ENCODE assay signal across 9 mouse cellular contexts in the genomic region with DNA sequence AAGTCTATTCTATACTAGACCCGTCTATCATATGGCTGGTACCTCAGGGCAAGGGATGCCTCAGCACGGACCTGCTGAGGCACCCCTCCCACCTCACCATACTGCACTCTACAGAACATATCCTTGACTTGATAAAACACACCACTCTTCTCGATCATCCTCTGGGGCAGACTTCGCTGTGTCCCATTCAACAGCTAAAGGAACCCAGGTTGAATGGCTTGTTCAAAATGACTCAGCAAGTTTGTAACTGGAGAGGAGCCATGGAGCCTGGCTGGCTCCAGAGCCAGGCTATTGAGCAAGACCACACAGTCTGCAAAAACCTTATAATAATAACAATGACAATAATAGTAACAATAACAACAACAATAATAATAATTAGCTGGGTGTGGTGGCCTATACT. TPM values are rescaled to one million over a fixed set of nuclear protein-coding genes. Genes with fewer than 3 reads are reported as not detected.
DNase-seq lines count a peak whose midpoint lies in the region; ATAC-seq and TF ChIP-seq lines count a peak whose summit lies in the region.
"Had no signal": no experiment of that assay in that cellular context is flagged by ENCODE, and none has a peak within 500 bp of the region (broad histone marks: within the 10 kb centered on the region; RNA-seq: fewer than 3 reads in every experiment).

No protein-coding gene starts in this region.

- no peak for TF ChIP-seq POLR2A in bone marrow macrophage, adult 2 months (IDR thresholded peaks at IDR 0.05; ENCODE audit: borderline replicate concordance, low read depth, low read length)

- no peak for ATAC-seq in embryonic facial prominence, embryonic 15.5 days (ENCODE audit: insufficient number of reproducible peaks, low FRiP score, low TSS enrichment, low read depth)
- ATAC-seq in liver, embryonic 13.5 days (ENCODE audit: low read depth) = peak; percentile 44
- ATAC-seq in intestine, embryonic 15.5 days = no peak
- no peak for ATAC-seq in frontal cortex, adult (ENCODE audit: low TSS enrichment)

- peaks cover 52% of the 10 kb centered on the region for H3K4me1 ChIP-seq in embryonic facial prominence, embryonic 15.5 days
- peaks cover 44% of the 10 kb centered on the region for H3K4me1 ChIP-seq in embryonic facial prominence, embryonic 10.5 days
- peaks cover 88% of the 10 kb centered on the region for H3K4me1 ChIP-seq in bone marrow macrophage, adult 2 months (ENCODE audit: control insufficient read depth, insufficient read depth, low read length)
- peaks cover 89% of the 10 kb centered on the region for H3K4me1 ChIP-seq in liver, embryonic 13.5 days (replicated peaks)
- peaks cover 39% of the 10 kb centered on the region for H3K4me1 ChIP-seq in intestine, embryonic 15.5 days (replicated peaks)

- no peaks in the 10 kb centered on the region for H3K9me3 ChIP-seq in embryonic facial prominence, embryonic 15.5 days (replicated peaks)
- H3K9me3 ChIP-seq in embryonic facial prominence, embryonic 10.5 days = no peaks in the 10 kb centered on the region
- no peaks in the 10 kb centered on the region for H3K9me3 ChIP-seq in liver, embryonic 13.5 days (replicated peaks)
- no peaks in the 10 kb centered on the region for H3K9me3 ChIP-seq in intestine, embryonic 15.5 days
- H3K9me3 ChIP-seq: forebrain, embryonic 10.5 days had no signal

- H3K27ac ChIP-seq in embryonic facial prominence, embryonic 15.5 days (replicated peaks) = peak overlapping the region; percentile 24; the same call in 1 of the 2 replicates
- H3K27ac ChIP-seq in embryonic facial prominence, embryonic 10.5 days (replicated peaks) = no peak overlapping the region
- H3K27ac ChIP-seq in bone marrow macrophage, adult 2 months (ENCODE audit: insufficient read depth, low read depth, low read length) = peak overlapping the region; percentile 88
- no peak overlapping the region for H3K27ac ChIP-seq in liver, embryonic 13.5 days
- H3K27ac ChIP-seq in intestine, embryonic 15.5 days = no peak overlapping the region

- no peak overlapping the region for H3K4me2 ChIP-seq in embryonic facial prominence, embryonic 15.5 days (replicated peaks)
- H3K4me2 ChIP-seq in liver, embryonic 13.5 days = no peak overlapping the region
- no peak overlapping the region for H3K4me2 ChIP-seq in intestine, embryonic 15.5 days (replicated peaks)

- no peak overlapping the region for H3K9ac ChIP-seq in embryonic facial prominence, embryonic 15.5 days
- no peak overlapping the region for H3K9ac ChIP-seq in liver, embryonic 13.5 days
- no peak overlapping the region for H3K9ac ChIP-seq in intestine, embryonic 15.5 days

- H3K36me3 ChIP-seq in embryonic facial prominence, embryonic 15.5 days = no peaks in the 10 kb centered on the region
- H3K36me3 ChIP-seq in embryonic facial prominence, embryonic 10.5 days (replicated peaks) = 0 out of 2 replicates have a peak, but pooled peaks cover 3% of the 10 kb centered on the region
- no peaks in the 10 kb centered on the region; the same call in 1 of the 2 replicates for H3K36me3 ChIP-seq in liver, embryonic 13.5 days
- no peaks in the 10 kb centered on the region for H3K36me3 ChIP-seq in intestine, embryonic 15.5 days
- H3K36me3 ChIP-seq: forebrain, embryonic 10.5 days had no signal

- no peak for TF ChIP-seq CTCF in bone marrow macrophage, adult 2 months (IDR thresholded peaks at IDR 0.05; ENCODE audit: low read depth, low read length)

- WGBS in embryonic facial prominence, embryonic 15.5 days = 61% methylated on average over 4 of the region's 4 CpGs
- WGBS in embryonic facial prominence, embryonic 10.5 days = 75% methylated on average over 4 of the region's 4 CpGs
- WGBS in liver, embryonic 13.5 days (ENCODE audit: insufficient replicate concordance) = 38% methylated on average over 4 of the region's 4 CpGs
- WGBS in intestine, embryonic 15.5 days = 72% methylated on average over 4 of the region's 4 CpGs

- no peak for DNase-seq in embryonic facial prominence, embryonic 10.5 days (ENCODE audit: low spot score)
- peak; percentile 66 for DNase-seq in 416B (ENCODE audit: low read depth)
- DNase-seq in liver, embryonic 13.5 days = no peak
- no peak for DNase-seq in thymus, postnatal 0 days (ENCODE audit: low spot score)

- no peaks in the 10 kb centered on the region for H3K27me3 ChIP-seq in embryonic facial prominence, embryonic 15.5 days
- no peaks in the 10 kb centered on the region for H3K27me3 ChIP-seq in embryonic facial prominence, embryonic 10.5 days (replicated peaks; ENCODE audit: low read depth, poor library complexity, severe bottlenecking)
- no peaks in the 10 kb centered on the region for H3K27me3 ChIP-seq in liver, embryonic 13.5 days
- H3K27me3 ChIP-seq in intestine, embryonic 15.5 days (replicated peaks) = no peaks in the 10 kb centered on the region

- H3K4me3 ChIP-seq in embryonic facial prominence, embryonic 15.5 days (replicated peaks) = no peak overlapping the region
- no peak overlapping the region for H3K4me3 ChIP-seq in embryonic facial prominence, embryonic 10.5 days
- H3K4me3 ChIP-seq in bone marrow macrophage, adult 2 months (ENCODE audit: insufficient read depth, low read length) = no peak overlapping the region
- H3K4me3 ChIP-seq in liver, embryonic 13.5 days (replicated peaks) = no peak overlapping the region
- H3K4me3 ChIP-seq in intestine, embryonic 15.5 days (replicated peaks) = no peak overlapping the region
- H3K4me3 ChIP-seq: forebrain, embryonic 10.5 days had no signal

RNA-seq across cellular contexts. Expression of gene Fnbp1, which starts 13.9 kb away (rescaled TPM):
- polyA plus RNA-seq in embryonic facial prominence, embryonic 15.5 days (2015; fragmentation: Nextera tagmentation; extraction: Ambion mirVana) = 27.9 and 30.5 TPM in 2 replicates
- 15.7 and 17.0 TPM in 2 replicates for polyA plus RNA-seq in embryonic facial prominence, embryonic 10.5 days (2016; fragmentation: Nextera tagmentation; extraction: Ambion mirVana)
- polyA plus RNA-seq in bone marrow macrophage, adult 2 months (2012; ENCODE audit: insufficient read depth, insufficient read length, missing spikeins) = 255 and 258 TPM in 2 replicates
- polyA plus RNA-seq in liver, embryonic 13.5 days (2015; fragmentation: Nextera tagmentation; extraction: Ambion mirVana) = 5.7 and 6.9 TPM in 2 replicates
- polyA plus RNA-seq in intestine, embryonic 15.5 days (2015; fragmentation: Nextera tagmentation; extraction: Ambion mirVana) = 22.7 and 27.3 TPM in 2 replicates
- 45.6 and 59.9 TPM in 2 replicates for polyA plus RNA-seq in thymus, postnatal 0 days (2015; fragmentation: Nextera tagmentation; extraction: Ambion mirVana)

RNA-seq across cellular contexts. Expression of gene Gpr107, which starts 24.2 kb away (rescaled TPM):
- polyA plus RNA-seq in embryonic facial prominence, embryonic 15.5 days (2015; fragmentation: Nextera tagmentation; extraction: Ambion mirVana) = 35.5 and 40.6 TPM in 2 replicates
- polyA plus RNA-seq in embryonic facial prominence, embryonic 10.5 days (2016; fragmentation: Nextera tagmentation; extraction: Ambion mirVana) = 28.7 and 32.4 TPM in 2 replicates
- 66.1 and 80.8 TPM in 2 replicates for polyA plus RNA-seq in bone marrow macrophage, adult 2 months (2012; ENCODE audit: insufficient read depth, insufficient read length, missing spikeins)
- 11.8 and 14.1 TPM in 2 replicates for polyA plus RNA-seq in liver, embryonic 13.5 days (2015; fragmentation: Nextera tagmentation; extraction: Ambion mirVana)
- 30.0 and 31.1 TPM in 2 replicates for polyA plus RNA-seq in intestine, embryonic 15.5 days (2015; fragmentation: Nextera tagmentation; extraction: Ambion mirVana)
- 21.7 and 24.1 TPM in 2 replicates for polyA plus RNA-seq in thymus, postnatal 0 days (2015; fragmentation: Nextera tagmentation; extraction: Ambion mirVana)

Comparison
In these comparisons a context has a peak if more than half of its experiments do, and no peak if none do; other contexts are left out.
1. H3K27ac ChIP-seq: peak in embryonic facial prominence, embryonic 15.5 days (single experiment) and bone marrow macrophage, adult 2 months (single experiment); none in embryonic facial prominence, embryonic 10.5 days (single experiment), liver, embryonic 13.5 days (single experiment) and intestine, embryonic 15.5 days (single experiment).